Mouse (Mus musculus) lung, postnatal 4 days (tissue): ENCODE data around the gene Dennd4c.

ENCODE experiments used
- DNase-seq, 2 experiments: peaks; one replicate each; pipeline ENCODE4 v3.0.0; 2021

Gene Dennd4c

GRCm38 (mm10) chr4:86748336-86749291, at the start of gene Dennd4c:
Gene Dennd4c, plus strand, starts transcription at chr4:86748555.
- DNase-seq = peak; percentile 96 to 97

- DNase-seq = no peak
These were observed 49.0 kb upstream of the Dennd4c start for GRCm38 (mm10) chr4:86699161-86699865.

- DNase-seq = no peak
These were observed 39.6 kb upstream of the Dennd4c start for GRCm38 (mm10) chr4:86708801-86709200.

GRCm38 (mm10) chr4:86710034-86710650, 38.2 kb upstream of the Dennd4c start:
- no peak for DNase-seq

- DNase-seq = no peak
These were observed 37.6 kb upstream of the Dennd4c start for GRCm38 (mm10) chr4:86710666-86711215.

GRCm38 (mm10) chr4:86712751-86713195, 35.6 kb upstream of the Dennd4c start:
- DNase-seq = no peak

- no peak for DNase-seq
These were observed 34.8 kb upstream of the Dennd4c start for GRCm38 (mm10) chr4:86713518-86713917.

GRCm38 (mm10) chr4:86715341-86715740, 33.0 kb upstream of the Dennd4c start:
- no peak for DNase-seq

- DNase-seq = no peak
These were observed 31.2 kb upstream of the Dennd4c start for GRCm38 (mm10) chr4:86717176-86717575.

GRCm38 (mm10) chr4:86718878-86719577, 29.3 kb upstream of the Dennd4c start:
- DNase-seq = no peak

- no peak for DNase-seq
These were observed 26.4 kb upstream of the Dennd4c start for GRCm38 (mm10) chr4:86721856-86722358.

GRCm38 (mm10) chr4:86725175-86725574, 23.2 kb upstream of the Dennd4c start:
- peak in 1 of 2 experiments; percentile 25 for DNase-seq

- DNase-seq = no peak
These were observed 22.2 kb upstream of the Dennd4c start for GRCm38 (mm10) chr4:86726141-86726540.

- DNase-seq = no peak
These were observed 18.5 kb upstream of the Dennd4c start for GRCm38 (mm10) chr4:86729829-86730228.

- DNase-seq = no peak
These were observed 14.1 kb upstream of the Dennd4c start for GRCm38 (mm10) chr4:86734088-86734841.

- DNase-seq = no peak
These were observed 8.9 kb upstream of the Dennd4c start for GRCm38 (mm10) chr4:86739308-86739993.

GRCm38 (mm10) chr4:86749361-86749841, 1.0 kb downstream of the Dennd4c start:
- DNase-seq = peak; percentile 23 to 26

- DNase-seq = no peak
These were observed 2.1 kb downstream of the Dennd4c start for GRCm38 (mm10) chr4:86750346-86750945.

GRCm38 (mm10) chr4:86764307-86764706, 16.0 kb downstream of the Dennd4c start:
- DNase-seq = no peak

- DNase-seq = peak in 1 of 2 experiments; percentile 21
These were observed 29.2 kb downstream of the Dennd4c start for GRCm38 (mm10) chr4:86777587-86777986.
